Mouse (Mus musculus): ENCODE data around the gene Cish.

DNA sequence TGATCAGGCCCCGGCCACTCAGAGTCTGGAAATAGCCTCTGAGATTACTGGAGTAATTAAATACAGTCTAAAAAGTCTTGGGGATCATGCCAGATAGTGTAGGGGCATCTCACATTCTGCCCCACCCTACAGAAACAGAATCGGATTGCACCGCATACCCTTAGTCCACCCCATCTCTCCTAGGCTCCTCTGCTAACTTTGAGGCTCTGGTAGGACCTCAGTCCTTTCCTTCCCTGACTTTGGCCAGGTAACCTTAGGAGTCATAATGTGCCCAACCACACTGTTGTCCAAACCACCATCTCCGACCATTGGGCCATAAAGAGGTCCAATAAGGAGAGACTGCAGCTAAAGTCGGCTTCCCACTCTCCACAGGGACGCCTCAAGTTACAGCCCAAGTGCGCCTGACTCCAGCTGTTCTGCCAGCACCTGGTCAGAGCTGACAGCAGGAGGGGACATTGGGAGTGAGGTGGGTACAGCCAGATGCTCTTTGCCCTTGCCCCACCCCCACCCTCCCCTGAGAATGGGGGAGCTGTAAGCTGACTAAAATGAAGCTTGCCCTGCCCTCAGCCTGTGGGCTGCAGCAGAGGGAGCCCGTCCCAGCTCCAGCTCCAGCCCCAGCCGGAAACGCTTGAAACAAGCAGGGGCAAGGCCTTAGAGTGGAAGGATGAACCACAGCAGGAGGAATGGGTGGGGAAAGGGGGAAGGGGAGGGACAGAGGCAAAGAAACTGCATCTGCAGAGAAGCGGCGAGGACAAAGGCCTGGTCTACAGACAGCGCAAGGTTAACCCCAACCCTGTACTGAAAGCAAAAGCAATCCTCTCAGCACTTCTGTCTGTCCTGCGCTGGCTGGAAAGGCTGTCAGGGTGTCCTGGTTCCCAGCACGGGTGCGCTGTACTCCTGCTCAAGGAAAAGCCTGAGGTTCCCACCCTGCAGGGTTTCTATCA, 16.2 kb upstream of the Cish start:
- TF ChIP-seq CTCF (conservative IDR thresholded peaks at IDR 0.05; ENCODE audit: low read length) (no peak), POU5F1 (IDR thresholded peaks at IDR 0.05; ENCODE audit: borderline replicate concordance, low read length) (no peak), NANOG (IDR thresholded peaks at IDR 0.05; ENCODE audit: borderline replicate concordance, low read length) (no peak; the same call in 1 of the 2 replicates)

All from E14TG2a.4 (cell line).